Mouse (Mus musculus): ENCODE results near the gene Kng1.
"Not testable (repeated sequence)": the region's sequence is repeated elsewhere in the genome, so short reads cannot be mapped to it uniquely, and the experiment has no call there.

Gene Kng1

DNA sequence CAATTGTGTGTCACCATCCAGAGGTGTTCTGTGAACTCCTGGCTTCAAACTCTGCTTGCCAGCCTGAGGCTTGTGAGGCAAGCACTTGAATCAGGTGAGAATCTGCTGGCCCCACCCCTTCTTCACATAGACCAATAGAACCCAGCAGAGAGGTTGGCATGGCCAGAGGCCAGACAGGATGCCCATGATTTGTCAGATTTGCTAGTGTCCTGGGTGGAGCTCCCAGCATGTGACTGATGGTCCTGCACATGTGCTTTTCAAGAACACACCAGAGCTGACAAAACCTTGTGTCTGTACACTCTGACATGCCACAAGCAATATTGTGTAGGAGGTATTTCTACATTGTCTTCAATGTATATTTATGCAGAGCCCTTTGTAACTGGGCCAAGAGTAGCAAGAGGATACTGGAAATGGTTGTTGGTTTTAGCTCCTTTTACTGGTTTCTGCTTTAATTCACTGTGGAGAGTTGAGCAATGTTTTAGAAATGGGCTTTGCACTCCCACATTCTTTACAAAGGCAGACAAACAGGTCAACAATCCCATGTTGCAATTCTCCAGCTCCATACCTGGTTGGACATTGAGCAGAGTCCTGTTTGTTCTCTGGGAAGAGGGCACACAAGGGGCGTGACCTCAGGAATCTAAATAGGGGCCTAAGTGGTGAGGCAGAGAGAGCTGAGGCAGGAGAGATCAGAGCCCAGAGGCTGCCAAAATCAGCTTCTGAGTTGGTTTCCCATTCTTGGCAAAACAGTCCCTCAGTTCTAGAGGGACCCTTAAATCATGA, at the start of gene Kng1:
Gene Kng1 (plus strand): TSS at position 198 of the 780 bp plus-strand sequence.
- not testable (repeated sequence) for DNase-seq

DNA sequence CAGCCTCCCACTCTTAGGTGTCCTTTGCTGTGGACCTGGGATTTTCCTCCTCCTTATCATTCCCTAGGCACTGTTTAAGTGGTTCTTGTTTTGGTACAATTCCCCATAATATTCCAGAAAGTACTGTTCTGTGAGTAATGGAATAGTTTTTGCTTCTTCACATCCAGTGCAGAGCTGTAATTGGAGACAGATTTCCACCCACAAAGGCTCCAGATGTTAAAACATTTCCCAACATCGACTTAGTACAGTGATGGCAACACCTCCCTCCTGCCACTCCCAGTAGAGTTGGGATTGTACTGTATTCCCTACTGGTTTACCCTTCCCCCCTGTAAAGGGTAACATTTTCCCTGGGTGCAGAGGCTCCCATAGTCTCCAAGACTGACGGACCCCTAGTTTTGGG, 43.9 kb upstream of the Kng1 start:
- DNase-seq = not testable (repeated sequence)

DNA sequence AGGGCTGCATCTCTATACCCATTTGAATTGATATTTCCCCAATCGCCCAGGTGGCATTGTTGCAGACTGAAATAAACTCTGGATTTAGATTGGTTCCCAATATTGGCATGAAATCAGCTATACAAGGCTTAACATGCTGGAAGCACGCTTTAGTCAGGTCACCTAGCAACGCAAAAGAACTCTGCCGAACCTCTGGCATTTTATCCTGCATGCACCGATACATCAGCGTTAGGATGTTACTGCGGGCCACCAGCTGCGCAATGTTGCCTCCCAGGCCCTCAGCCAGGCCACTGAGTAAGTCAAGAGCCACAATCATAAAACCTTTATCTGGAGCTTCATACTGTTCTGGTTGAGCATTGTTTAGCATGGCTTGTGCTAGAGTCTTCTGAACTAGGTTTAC, 43.0 kb upstream of the Kng1 start:
- DNase-seq = not testable (repeated sequence)

DNA sequence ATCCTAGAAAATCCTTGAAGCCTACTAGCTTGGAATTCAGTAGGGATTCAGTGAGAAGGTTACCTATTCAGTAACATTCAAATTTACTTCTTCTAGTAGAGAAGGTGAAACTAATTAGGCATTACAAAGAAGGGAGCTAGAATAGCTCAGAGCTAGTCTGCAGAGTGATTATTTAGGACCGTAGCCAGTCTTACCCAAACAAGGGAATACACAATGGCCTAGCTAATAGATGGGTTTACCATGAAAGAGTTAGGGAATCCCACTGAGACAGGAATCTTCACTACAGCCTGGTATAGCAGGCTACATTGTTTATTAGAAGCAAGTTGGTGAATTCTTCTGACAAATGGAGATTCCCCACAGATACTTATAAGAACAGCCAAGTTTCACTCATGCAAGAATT, 37.1 kb upstream of the Kng1 start:
- not testable (repeated sequence) for DNase-seq

DNA sequence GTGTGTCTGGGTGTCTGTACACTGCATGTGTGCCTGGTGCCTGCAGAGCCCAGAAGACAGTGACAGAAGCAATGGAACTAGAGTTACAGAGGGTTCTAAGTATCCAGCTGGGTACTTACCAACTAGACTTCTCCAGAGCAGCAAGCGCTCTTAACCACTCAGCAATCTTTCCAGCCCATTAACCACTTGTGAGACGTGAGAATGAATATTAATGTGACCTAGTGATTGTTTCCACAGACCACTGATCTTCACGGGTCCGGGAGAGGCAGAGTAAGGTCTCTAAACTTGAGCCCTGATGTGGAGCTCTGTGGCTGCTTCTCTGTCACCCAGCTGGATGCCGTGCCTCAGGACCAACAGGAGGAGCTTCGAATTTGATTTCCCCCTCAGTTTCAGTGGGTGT, 32.6 kb upstream of the Kng1 start:
- no peak for DNase-seq

DNA sequence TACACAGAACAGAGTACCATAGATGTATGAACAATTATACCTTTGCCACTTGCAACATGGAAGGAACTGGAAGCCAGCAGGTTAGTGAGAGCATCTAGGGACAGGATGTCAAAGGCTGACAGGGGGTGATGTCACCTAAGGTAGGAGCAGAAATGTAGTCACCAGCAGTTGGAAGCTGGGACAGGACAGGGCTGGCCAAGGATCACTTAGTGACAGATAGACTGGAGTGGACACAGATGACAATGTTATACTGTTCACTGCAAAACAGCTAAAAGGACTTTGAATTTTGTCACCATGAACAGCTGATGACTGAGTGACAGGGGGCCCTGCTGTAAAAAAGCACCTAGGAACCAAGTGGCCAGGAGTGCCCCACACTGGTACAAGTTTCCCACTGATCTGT, 31.1 kb upstream of the Kng1 start:
- no peak for DNase-seq

DNA sequence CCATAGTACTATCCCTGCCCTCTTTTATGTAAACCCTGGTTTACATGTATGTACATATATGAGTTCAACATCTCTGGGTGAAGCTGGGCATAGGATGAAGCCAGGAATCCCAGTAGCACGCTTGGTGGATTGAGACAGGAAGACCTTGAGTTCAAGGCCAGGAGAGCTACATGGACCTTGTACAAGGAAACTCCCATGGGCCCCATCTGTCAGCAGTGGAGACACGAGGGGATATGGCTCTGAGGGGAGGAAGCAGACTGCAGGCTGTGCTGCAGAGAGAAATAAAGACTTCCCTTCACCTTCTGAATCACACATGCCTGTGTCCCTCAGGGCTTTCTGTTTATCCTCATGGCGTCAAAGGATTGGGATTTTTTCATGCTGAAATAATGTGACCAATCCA, 30.3 kb upstream of the Kng1 start:
- DNase-seq = not testable (repeated sequence)

DNA sequence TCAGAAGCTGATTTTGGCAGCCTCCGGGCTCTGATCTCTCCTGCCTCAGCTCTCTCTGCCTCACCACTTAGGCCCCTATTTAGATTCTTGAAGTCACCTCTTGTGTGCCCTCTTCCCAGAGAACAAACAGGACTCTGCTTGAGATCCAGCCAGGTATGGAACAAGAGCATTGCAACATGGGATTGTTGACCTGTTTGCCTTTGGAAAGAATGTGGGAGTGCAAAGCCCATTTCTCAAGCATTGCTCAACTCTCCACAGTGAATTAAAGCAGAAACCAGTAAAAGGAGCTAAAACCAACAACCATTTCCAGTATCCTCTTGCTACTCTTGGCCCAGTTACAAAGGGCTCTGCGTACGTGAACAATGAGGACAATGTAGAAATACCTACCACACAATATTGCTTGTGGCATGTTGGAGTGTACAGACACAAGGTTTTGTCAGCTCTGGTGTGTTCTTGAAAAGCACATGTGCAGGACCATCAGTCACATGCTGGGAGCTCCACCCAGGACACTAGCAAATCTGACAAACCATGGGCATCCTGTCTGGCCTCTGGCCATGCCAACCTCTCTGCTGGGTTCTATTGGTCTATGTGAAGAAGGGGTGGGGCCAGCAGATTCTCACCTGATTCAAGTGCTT, 28.6 kb upstream of the Kng1 start, which contains the start of gene Kng2:
Gene Kng2 (minus strand): TSS at position 517 of the 635 bp plus-strand sequence.
- DNase-seq = not testable (repeated sequence)

DNA sequence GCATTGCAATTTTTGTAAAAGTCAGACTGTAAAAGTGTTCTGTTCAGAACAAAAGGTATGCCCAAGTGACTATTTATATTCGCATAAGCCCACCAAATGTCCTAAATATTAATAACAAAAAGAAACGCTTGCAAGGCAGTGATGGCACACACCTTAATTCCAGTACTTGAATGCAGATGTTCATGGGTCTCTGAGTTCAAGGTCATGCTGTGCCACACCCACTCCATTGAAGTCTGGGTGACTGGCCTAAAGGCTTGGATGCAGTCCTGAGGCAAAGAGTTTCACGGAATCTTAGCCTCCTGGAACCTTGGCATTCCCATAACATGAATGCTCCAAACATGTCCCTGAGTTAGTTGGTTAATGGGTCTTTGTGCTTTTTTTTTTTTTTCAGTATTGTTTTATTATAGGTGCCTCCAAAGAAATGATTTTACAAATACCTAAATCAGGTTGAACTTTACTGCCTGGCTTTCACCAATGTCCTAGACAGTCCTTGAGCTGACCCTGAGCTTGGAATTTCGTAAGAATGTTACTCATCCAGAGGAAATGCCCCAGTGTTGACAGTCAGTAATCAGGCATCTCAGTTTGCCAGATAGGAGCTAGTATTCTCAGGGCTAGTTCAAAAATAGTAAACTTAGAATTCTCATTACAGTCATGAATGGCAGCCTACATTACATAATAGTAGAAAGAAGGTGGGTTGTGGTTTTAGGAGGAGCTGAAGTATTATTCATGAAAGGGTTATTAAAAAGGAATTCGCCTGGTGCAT, 26.8 kb upstream of the Kng1 start:
- DNase-seq = no peak

DNA sequence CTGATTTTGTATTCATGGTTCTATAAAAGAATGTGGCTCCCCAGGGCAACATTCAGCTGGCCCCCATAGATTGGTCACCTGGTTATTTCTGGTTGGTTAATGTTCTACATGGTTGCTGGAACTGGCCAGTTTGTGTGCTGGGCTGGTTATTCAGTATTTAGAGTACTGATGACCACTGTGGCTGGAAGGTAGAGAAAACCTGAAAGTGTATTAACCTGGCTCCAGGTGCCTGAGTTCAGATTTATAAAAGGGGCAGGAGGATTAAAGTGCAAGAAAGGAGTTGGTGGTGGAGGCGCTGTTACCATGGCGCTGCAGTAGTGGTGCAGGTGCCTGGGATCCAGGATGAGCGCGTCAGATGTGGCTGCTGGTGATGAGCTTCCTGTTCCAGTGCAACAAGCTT, 24.0 kb upstream of the Kng1 start:
- no peak for DNase-seq

DNA sequence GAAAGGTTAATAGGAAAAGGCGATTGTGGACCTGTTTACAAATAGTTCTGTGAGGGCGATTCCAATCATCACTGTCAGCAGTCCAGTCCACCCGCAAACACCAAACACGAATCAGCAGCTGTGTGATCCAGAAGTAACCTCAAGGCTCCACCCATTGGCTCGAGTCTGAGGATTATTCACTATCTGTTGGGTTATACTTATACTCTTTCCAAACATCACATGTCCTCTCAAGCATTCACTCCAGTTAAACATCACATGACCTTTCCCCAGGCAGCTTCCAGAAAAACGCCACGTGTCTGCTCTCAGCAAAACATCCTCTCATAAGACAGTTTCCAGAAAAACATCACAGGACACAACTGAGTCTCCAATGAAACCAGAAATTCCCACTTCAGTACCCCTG, 19.9 kb upstream of the Kng1 start:
- no peak for DNase-seq

DNA sequence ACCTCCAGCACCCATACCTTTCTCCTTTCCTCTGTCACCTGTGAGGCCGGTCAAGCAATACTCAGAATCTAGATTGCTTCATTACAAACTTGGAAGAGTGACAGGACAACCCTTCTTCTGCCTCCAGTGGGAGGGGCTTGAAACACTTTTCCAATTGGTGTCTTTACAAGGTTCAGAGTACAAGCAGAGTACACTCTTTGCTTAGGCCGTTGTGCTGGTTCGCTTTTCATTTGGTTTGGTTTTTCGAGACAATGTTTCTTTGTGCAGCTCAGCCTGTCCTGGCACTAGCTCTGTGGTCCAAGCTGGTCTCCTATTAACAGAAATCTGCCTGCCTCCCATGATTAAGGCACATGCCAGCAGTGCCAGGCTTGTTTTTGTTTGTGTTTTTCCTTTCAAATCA, 18.4 kb upstream of the Kng1 start:
- no peak for DNase-seq

DNA sequence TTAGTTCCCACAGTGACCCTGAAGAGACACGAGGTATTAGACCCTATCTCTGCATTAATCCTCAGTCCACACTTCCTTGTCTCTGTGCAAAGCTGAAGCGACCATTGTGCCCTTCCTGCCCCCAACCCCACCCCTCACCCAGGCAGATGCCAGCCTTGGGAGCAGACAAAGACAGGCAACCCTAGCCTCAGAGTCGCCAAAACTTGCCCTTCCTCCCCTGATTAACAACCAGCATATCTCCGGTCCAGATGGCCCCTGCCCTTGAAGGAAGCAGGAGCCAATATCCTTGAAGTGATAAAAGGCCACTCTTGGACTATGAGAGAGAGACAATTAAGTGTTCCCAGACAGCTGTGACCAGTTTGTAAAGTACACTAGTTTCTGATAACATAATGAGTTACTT, 16.8 kb upstream of the Kng1 start:
- DNase-seq = no peak

DNA sequence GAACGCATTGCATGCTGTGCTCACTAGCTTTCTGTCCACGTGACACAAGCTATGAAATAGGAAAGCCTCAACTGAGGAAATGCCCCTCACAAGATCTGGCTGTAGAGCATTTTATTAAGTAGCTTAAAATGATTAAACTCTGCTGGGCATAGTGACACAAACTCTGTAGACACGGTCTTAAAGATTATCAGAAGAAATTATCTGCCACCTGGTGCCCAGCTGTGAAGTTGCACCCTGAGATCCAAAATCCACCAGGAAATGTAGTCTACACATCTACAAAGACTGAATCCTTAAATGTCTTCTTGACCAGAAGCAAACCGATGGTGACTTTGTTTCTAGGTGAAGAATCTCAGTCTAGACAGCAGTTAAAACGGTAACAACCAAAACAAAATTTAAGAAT, 11.3 kb upstream of the Kng1 start:
- peak in 1 of 2 experiments; percentile 4 for DNase-seq

DNA sequence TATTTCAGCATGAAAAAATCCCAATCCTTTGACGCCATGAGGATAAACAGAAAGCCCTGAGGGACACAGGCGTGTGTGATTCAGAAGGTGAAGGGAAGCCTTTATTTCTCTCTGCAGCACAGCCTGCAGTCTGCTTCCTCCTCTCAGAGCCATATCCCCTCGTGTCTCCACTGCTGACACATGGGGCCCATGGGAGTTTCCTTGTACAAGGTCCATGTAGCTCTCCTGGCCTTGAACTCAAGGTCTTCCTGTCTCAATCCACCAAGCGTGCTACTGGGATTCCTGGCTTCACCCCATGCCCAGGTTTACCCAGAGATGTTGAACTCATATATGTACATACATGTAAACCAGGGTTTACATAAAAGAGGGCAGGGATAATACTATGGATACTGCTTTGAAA, 2.0 kb downstream of the Kng1 start:
- DNase-seq = not testable (repeated sequence)

DNA sequence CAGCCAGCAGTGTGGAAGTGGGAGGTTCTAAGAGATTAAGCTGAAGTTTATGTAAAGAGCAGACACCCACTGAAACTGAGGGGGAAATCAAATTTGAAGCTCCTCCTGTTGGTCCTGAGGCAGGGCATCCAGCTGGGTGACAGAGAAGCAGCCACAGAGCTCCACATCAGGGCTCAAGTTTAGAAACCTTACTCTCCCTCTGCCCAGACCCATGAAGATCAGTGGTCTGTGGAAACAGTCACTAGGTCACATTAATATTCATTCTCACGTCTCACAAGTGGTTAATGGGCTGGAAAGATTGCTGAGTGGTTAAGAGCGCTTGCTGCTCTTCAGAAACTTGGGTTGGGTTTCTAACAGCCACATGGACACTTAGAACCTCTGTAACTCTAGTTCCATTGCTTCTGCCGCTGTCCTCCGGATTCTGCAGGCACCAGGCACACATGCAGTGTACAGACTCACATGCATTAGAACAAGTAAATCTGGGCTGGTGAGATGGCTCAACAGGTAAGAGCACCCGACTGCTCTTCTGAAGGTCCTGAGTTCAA, 3.2 kb downstream of the Kng1 start:
- not testable (repeated sequence) for DNase-seq

DNA sequence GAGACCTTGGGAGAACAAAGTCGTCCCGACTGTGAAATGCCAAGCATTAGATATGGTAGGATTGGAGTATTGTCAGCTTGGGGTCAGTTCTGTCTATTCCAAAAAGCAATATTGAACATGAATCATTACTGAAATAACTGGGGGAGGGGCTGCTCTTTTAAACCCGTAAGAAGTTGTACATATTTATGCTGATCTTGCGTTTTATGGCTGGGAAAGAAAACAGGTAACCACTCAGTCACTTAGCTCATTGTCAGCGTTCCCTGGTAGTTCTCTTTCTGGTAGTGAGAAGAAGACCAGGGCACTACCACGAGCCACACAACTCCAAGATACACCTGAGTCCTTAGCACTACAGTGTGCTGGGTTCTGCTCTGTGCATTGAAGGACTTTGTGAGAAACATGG, 19.9 kb downstream of the Kng1 start:
- not testable (repeated sequence) for DNase-seq

DNA sequence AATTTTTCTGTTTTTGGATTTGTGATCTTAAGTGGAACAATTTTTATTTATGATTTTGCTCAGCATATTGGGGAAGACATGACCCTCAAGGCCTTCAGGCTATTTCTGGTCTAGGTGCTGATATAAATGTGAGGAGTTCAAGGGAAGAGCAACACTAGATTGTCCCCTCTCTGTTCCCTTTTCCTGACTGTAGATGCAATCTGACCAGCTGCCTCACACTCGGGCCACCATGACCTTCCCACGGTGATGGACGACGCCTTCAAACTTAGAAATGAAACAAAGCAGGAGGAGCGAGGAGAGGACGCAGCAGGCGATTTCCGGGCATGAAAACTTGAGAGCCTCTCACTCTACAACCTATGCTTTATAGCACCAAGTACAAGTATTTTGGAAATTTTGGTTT, 29.5 kb downstream of the Kng1 start:
- DNase-seq = not testable (repeated sequence)

DNA sequence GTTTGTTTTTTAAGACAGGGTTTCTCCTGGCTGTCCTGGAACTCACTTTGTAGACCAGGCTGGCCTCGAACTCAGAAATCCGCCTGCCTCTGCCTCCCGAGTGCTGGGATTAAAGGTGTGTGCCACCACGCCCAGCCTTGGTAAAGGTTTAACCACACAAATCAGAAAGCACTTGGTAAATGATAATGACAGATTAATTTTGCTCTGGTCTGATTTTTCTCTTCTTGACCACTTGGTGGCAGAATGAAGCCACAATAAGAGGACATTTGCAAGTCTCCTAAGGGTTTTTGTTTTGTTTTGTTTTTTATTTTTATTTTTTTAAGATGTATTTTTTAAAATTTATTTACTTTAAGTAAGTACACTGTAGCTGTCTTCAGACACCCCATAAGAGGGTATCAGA, 30.0 kb downstream of the Kng1 start:
- not testable (repeated sequence) for DNase-seq

DNA sequence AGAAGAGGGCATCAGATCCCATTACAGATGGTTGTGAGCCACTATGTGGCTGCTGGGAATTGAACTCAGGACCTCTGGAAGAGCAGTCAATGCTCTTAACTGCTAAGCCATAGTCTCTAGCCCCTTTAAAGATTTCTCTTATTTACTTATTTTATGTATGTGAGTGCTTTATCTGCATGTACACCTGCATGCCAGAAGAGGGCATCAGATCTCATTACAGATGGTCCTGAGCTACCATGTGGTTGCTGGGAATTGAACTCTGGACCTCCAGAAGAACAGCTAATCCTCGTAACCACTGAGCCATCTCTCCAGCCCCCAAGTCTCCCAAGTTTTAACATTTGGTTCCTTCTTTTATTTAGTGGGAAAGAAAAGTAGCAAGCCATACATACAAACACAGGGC, 30.8 kb downstream of the Kng1 start:
- not testable (repeated sequence) for DNase-seq

DNA sequence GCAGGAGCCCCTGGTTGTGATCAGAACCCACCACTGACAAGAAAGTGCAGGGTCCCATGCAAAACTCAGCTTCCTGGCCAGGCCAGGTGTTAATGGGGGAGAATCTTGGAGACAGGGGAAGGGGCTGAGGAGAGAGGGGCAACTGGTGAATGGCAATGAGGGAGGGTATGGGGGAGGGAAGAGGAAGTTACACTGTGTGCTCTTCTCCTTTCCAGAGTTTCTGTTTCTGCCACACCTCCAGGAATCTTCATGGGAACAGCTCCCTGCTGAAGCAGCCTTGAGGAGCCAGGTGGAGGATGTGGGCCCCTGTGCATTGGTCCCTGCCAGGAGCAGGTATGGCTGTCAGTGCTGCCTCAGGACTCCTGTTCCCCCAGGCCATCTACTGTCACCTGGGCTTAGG, 33.7 kb downstream of the Kng1 start:
- not testable (repeated sequence) for DNase-seq

DNA sequence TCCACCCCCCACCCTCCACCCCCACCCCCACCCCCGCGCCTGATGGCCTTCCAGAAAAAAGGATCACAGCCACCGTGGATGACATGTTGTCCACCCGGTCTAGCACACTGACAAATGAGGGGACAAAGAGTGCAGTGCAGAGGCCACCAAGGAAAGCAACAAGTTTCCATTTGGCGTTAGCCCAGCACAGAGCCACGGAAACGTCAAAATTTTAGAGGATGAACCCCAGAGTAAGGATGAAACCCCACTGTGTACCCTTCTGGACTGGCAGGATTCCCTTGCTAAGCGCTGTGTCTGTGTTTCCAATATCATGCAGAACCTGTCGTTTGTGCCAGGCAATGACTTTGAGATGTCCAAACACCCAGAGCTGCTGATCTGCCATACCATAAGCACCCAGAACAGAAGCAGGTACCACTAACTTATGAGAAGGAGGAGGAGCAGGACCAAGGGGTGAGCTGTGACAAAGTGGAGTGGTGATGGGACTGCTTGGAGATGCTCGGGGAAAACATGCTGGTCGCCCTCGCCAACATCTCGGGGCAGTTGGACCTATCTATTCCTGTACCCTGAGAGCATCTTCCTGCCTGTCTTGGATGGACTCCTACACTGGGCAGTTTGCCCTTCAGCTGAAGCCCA, 35.8 kb downstream of the Kng1 start:
- no peak for DNase-seq

DNA sequence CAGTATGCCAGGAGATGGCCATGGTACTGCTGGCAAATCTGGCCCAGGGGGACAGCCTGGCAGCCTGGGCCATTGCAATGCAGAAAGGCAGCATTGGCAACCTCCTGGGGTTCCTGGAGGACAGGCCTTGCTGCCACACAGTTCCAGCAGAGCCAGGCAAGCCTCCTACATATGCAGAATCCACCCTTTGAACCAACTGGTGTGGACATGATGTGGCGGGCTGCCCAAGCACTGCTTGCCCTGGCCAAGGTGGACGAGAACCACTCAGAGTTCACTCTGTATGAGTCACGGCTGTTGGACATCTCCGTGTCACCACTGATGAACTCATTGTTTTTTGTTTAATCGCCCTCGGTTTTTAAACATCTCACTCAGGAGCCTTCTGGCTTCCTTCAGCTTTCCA, 36.5 kb downstream of the Kng1 start:
- no peak for DNase-seq

Measured in spleen, adult 18-20 months (tissue).